Mouse (Mus musculus): ENCODE measurements around the gene Syne1. TPM values are rescaled to one million over a fixed set of nuclear protein-coding genes. Genes with fewer than 3 reads are reported as not detected.

The Syne1 gene
- polyA plus RNA-seq, 1 experiment from 2014 or later, result 21.7 TPM

- no peaks in the 10 kb centered on the region for H3K9me3 ChIP-seq (ENCODE audit: control insufficient read depth, low read length)
- DNase-seq (ENCODE audit: low spot score), result no peak
- peak overlapping the region; percentile 47; the same call in 1 of the 2 replicates for H3K4me3 ChIP-seq (replicated peaks; ENCODE audit: low read length)
- ATAC-seq (ENCODE audit: low FRiP score), result no peak
- no peaks in the 10 kb centered on the region for H3K36me3 ChIP-seq (replicated peaks; ENCODE audit: control insufficient read depth, insufficient read depth)
- H3K27ac ChIP-seq, result 0 out of 2 replicates have a peak overlapping the region, but pooled peaks have one; percentile 89
- 74% methylated on average over 5 of the region's 5 CpGs for WGBS
- H3K4me1 ChIP-seq (replicated peaks; ENCODE audit: control insufficient read depth, insufficient read depth, low read length), result 0 out of 2 replicates have a peak, but pooled peaks cover 4% of the 10 kb centered on the region
- H3K27me3 ChIP-seq (ENCODE audit: control insufficient read depth, insufficient read depth, low read length), result no peaks in the 10 kb centered on the region
- peak overlapping the region; percentile 77 for H3K4me2 ChIP-seq (replicated peaks)
- H3K9ac ChIP-seq, result no peak overlapping the region
These were observed 356.0 kb downstream of the Syne1 start for GRCm38 (mm10) chr10:5195288-5195687.

- peak overlapping the region; percentile 75 for H3K9ac ChIP-seq
- H3K27ac ChIP-seq, result peak overlapping the region; percentile 89
- no peaks in the 10 kb centered on the region for H3K36me3 ChIP-seq (replicated peaks; ENCODE audit: control insufficient read depth, insufficient read depth)
- DNase-seq (ENCODE audit: low spot score) (peak; percentile 72), ATAC-seq (ENCODE audit: low FRiP score) (peak; percentile 99)
- H3K4me3 ChIP-seq (replicated peaks; ENCODE audit: low read length), result peak overlapping the region; percentile 47
- no peaks in the 10 kb centered on the region for H3K27me3 ChIP-seq (ENCODE audit: control insufficient read depth, insufficient read depth, low read length)
- no peaks in the 10 kb centered on the region for H3K9me3 ChIP-seq (ENCODE audit: control insufficient read depth, low read length)
- H3K4me2 ChIP-seq (replicated peaks), result peak overlapping the region; percentile 77
- 0% methylated on average over 13 of the region's 13 CpGs for WGBS
- H3K4me1 ChIP-seq (replicated peaks; ENCODE audit: control insufficient read depth, insufficient read depth, low read length), result 0 out of 2 replicates have a peak, but pooled peaks cover 4% of the 10 kb centered on the region
These were observed 356.5 kb downstream of the Syne1 start for GRCm38 (mm10) chr10:5194671-5195234.

DNA sequence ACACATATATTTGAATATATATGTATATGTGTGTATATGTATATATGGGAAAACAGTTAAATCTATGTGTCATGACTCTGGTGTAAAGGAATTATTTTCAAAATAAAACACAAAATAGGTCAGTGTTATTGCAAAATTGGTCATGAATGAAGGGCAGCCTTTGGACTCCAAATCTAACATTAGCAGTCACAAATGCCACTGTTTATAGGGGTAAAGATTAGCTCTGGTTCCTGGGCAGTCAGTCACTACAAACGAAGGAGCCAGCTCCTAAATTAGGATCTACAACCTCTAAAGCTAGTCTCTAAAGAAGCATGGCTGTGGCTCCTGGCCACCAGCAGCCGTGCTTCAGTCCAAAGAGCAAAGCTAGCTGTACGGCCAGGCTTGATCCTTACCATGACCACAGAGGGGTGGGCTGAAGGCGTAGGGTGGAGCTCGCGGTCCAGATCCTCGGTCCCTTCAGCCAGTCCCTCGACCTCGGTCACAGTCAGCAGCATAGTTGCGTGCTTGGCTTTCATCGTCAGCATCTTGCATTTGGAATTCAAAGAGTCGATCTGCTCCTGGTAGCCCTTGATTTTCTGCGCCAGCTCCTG, 357.1 kb downstream of the Syne1 start:
- H3K4me2 ChIP-seq (replicated peaks), result peak overlapping the region; percentile 77
- no peak for DNase-seq (ENCODE audit: low spot score)
- 0 out of 2 replicates have a peak, but pooled peaks cover 4% of the 10 kb centered on the region for H3K4me1 ChIP-seq (replicated peaks; ENCODE audit: control insufficient read depth, insufficient read depth, low read length)
- H3K27ac ChIP-seq, result peak overlapping the region; percentile 89
- peak overlapping the region; percentile 75 for H3K9ac ChIP-seq
- WGBS, result under 1% methylated on average over 13 of the region's 13 CpGs
- no peaks in the 10 kb centered on the region for H3K36me3 ChIP-seq (replicated peaks; ENCODE audit: control insufficient read depth, insufficient read depth)
- H3K27me3 ChIP-seq (ENCODE audit: control insufficient read depth, insufficient read depth, low read length), result no peaks in the 10 kb centered on the region
- peak overlapping the region; percentile 47 for H3K4me3 ChIP-seq (replicated peaks; ENCODE audit: low read length)
- ATAC-seq (ENCODE audit: low FRiP score), result peak; percentile 88
- H3K9me3 ChIP-seq (ENCODE audit: control insufficient read depth, low read length), result no peaks in the 10 kb centered on the region

GRCm38 (mm10) chr10:5192861-5193490, 358.3 kb downstream of the Syne1 start:
- Histone ChIP-seq H3K9me3 (ENCODE audit: control insufficient read depth, low read length) (no peaks in the 10 kb centered on the region), H3K4me1 (replicated peaks; ENCODE audit: control insufficient read depth, insufficient read depth, low read length) (0 out of 2 replicates have a peak, but pooled peaks cover 4% of the 10 kb centered on the region), H3K4me3 (replicated peaks; ENCODE audit: low read length) (no peak overlapping the region), H3K4me2 (replicated peaks) (no peak overlapping the region), H3K27me3 (ENCODE audit: control insufficient read depth, insufficient read depth, low read length) (no peaks in the 10 kb centered on the region), H3K27ac (no peak overlapping the region), H3K36me3 (replicated peaks; ENCODE audit: control insufficient read depth, insufficient read depth) (no peaks in the 10 kb centered on the region), H3K9ac (no peak overlapping the region)
- DNase-seq (ENCODE audit: low spot score) (no peak), ATAC-seq (ENCODE audit: low FRiP score) (no peak)
- WGBS, result 84% methylated on average over 9 of the region's 9 CpGs

- ATAC-seq (ENCODE audit: low FRiP score), result no peak
- WGBS, result 75% methylated on average over 4 of the region's 4 CpGs
- H3K36me3 ChIP-seq (replicated peaks; ENCODE audit: control insufficient read depth, insufficient read depth), result no peaks in the 10 kb centered on the region
- H3K9ac ChIP-seq, result no peak overlapping the region
- H3K27me3 ChIP-seq (ENCODE audit: control insufficient read depth, insufficient read depth, low read length), result no peaks in the 10 kb centered on the region
- H3K4me3 ChIP-seq (replicated peaks; ENCODE audit: low read length), result no peak overlapping the region
- DNase-seq (ENCODE audit: low spot score), result no peak
- 0 out of 2 replicates have a peak, but pooled peaks cover 4% of the 10 kb centered on the region for H3K4me1 ChIP-seq (replicated peaks; ENCODE audit: control insufficient read depth, insufficient read depth, low read length)
- H3K4me2 ChIP-seq (replicated peaks), result no peak overlapping the region
- H3K9me3 ChIP-seq (ENCODE audit: control insufficient read depth, low read length), result no peaks in the 10 kb centered on the region
- H3K27ac ChIP-seq, result no peak overlapping the region
These were observed 360.5 kb downstream of the Syne1 start for GRCm38 (mm10) chr10:5190756-5191155.

GRCm38 (mm10) chr10:5188890-5189289, 362.4 kb downstream of the Syne1 start:
- Histone ChIP-seq H3K9ac (no peak overlapping the region), H3K4me3 (replicated peaks; ENCODE audit: low read length) (no peak overlapping the region), H3K36me3 (replicated peaks; ENCODE audit: control insufficient read depth, insufficient read depth) (peaks cover 16% of the 10 kb centered on the region; the same call in 1 of the 2 replicates), H3K27ac (no peak overlapping the region), H3K4me1 (replicated peaks; ENCODE audit: control insufficient read depth, insufficient read depth, low read length) (0 out of 2 replicates have a peak, but pooled peaks cover 4% of the 10 kb centered on the region), H3K27me3 (ENCODE audit: control insufficient read depth, insufficient read depth, low read length) (no peaks in the 10 kb centered on the region), H3K9me3 (ENCODE audit: control insufficient read depth, low read length) (no peaks in the 10 kb centered on the region), H3K4me2 (replicated peaks) (no peak overlapping the region)
- DNase-seq (ENCODE audit: low spot score) (no peak), ATAC-seq (ENCODE audit: low FRiP score) (no peak)

- no peaks in the 10 kb centered on the region for H3K4me1 ChIP-seq (replicated peaks; ENCODE audit: control insufficient read depth, insufficient read depth, low read length)
- DNase-seq (ENCODE audit: low spot score) (no peak), ATAC-seq (ENCODE audit: low FRiP score) (no peak)
- WGBS, result 85% methylated on average over 19 of the region's 19 CpGs
- no peak overlapping the region for H3K4me3 ChIP-seq (replicated peaks; ENCODE audit: low read length)
- H3K36me3 ChIP-seq (replicated peaks; ENCODE audit: control insufficient read depth, insufficient read depth), result peaks cover 36% of the 10 kb centered on the region; the same call in 1 of the 2 replicates
- H3K27ac ChIP-seq, result no peak overlapping the region
- no peaks in the 10 kb centered on the region for H3K9me3 ChIP-seq (ENCODE audit: control insufficient read depth, low read length)
- no peaks in the 10 kb centered on the region for H3K27me3 ChIP-seq (ENCODE audit: control insufficient read depth, insufficient read depth, low read length)
- H3K4me2 ChIP-seq (replicated peaks), result no peak overlapping the region
- H3K9ac ChIP-seq, result no peak overlapping the region
These were observed 365.9 kb downstream of the Syne1 start for GRCm38 (mm10) chr10:5185156-5186083.

DNA sequence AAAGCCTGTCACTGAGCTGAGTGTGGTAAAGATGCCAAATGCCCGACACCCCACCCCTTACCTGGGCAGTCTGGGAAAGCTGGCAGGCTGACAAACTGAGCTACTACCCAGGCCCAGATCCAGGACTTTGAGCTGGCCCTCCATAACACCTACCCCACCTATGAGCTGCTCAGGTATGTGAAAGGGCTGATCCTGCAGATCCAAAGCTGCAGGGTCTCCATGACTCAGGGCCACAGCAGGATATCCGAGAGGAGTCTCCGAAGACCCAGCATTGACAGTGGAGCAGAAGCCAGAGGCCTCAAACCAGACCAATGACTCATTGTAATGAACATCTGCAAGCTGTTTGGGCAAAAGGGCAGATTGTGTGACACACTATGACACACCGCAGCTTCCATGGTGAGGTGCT, 369.5 kb downstream of the Syne1 start:
- Histone ChIP-seq H3K9ac (no peak overlapping the region), H3K36me3 (replicated peaks; ENCODE audit: control insufficient read depth, insufficient read depth) (peaks cover 48% of the 10 kb centered on the region), H3K4me3 (replicated peaks; ENCODE audit: low read length) (no peak overlapping the region), H3K9me3 (ENCODE audit: control insufficient read depth, low read length) (no peaks in the 10 kb centered on the region), H3K4me2 (replicated peaks) (no peak overlapping the region), H3K4me1 (replicated peaks; ENCODE audit: control insufficient read depth, insufficient read depth, low read length) (no peaks in the 10 kb centered on the region), H3K27ac (no peak overlapping the region), H3K27me3 (ENCODE audit: control insufficient read depth, insufficient read depth, low read length) (no peaks in the 10 kb centered on the region)
- 90% methylated on average over 4 of the region's 4 CpGs for WGBS
- DNase-seq (ENCODE audit: low spot score), result no peak
- ATAC-seq (ENCODE audit: low FRiP score), result no peak

GRCm38 (mm10) chr10:5179891-5180290, 371.4 kb downstream of the Syne1 start:
- Histone ChIP-seq H3K9ac (no peak overlapping the region), H3K36me3 (replicated peaks; ENCODE audit: control insufficient read depth, insufficient read depth) (peaks cover 41% of the 10 kb centered on the region), H3K4me3 (replicated peaks; ENCODE audit: low read length) (no peak overlapping the region), H3K27ac (no peak overlapping the region), H3K27me3 (ENCODE audit: control insufficient read depth, insufficient read depth, low read length) (no peaks in the 10 kb centered on the region), H3K9me3 (ENCODE audit: control insufficient read depth, low read length) (no peaks in the 10 kb centered on the region), H3K4me2 (replicated peaks) (no peak overlapping the region), H3K4me1 (replicated peaks; ENCODE audit: control insufficient read depth, insufficient read depth, low read length) (no peaks in the 10 kb centered on the region)
- ATAC-seq (ENCODE audit: low FRiP score) (no peak), DNase-seq (ENCODE audit: low spot score) (no peak)
- WGBS, result 85% methylated on average over 3 of the region's 3 CpGs
